Mouse (Mus musculus): ENCODE measurements around the gene Cytip. TPM values are rescaled to one million over a fixed set of nuclear protein-coding genes. Genes with fewer than 3 reads are reported as not detected.

Cytip gene
- total RNA-seq (2022), result under 1 TPM in 3 of 4 experiments, not detected in 1; 0.05 to 0.54 (median 0.24) TPM

- no peak for DNase-seq (ENCODE audit: low spot score in 2 of 2)
These were observed at the start of gene Cytip for GRCm38 (mm10) chr2:58195346-58195745. Gene Cytip (minus strand): TSS chr2:58195532.

GRCm38 (mm10) chr2:58240639-58241038, 45.3 kb upstream of the Cytip start:
- no peak for DNase-seq (ENCODE audit: low spot score in 2 of 2)

DNA sequence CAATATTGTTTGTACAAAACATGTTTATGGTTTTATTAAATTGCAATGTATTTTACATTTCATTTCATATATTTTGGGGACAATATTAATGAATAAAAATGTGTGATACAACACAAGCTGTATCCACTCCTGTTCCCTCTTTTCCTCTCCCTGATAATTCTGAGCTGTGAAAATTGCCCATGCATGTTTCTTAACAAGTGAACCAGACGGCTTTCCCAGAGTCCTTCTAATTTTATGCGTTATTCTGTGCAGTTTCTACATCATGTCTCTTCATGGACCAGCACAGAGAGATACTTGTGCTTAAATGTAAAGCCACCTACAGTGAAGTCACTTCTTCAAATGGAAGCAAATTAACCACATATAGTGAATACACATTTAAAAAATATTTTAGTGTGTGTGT, 42.2 kb upstream of the Cytip start:
- DNase-seq (ENCODE audit: low spot score in 2 of 2), result no peak

DNA sequence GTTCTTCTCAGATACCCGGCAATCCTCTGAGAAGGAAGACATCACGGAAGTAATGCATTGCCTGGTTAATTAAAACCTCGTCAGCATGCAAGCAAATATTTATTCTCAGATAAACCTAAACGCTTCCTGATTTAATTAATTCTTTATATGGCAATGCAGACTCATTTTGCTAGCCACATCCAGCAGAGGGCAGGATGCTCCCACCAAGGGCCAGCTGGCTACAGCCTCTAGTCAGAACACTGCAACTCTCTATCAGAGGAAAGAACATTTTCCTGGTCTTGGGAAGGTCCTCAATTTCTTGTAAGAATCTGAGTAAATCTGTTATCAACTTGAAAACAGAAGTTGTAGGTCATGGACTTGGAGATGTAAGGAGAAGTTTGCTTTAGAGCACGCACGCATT, 4.1 kb upstream of the Cytip start:
- no peak for DNase-seq (ENCODE audit: low spot score in 2 of 2)

- DNase-seq (ENCODE audit: low spot score in 2 of 2), result no peak
These were observed 1.5 kb upstream of the Cytip start for GRCm38 (mm10) chr2:58196880-58197279.

- DNase-seq (ENCODE audit: low spot score in 2 of 2), result no peak
These were observed 763 bp downstream of the Cytip start for GRCm38 (mm10) chr2:58194422-58195115.

DNA sequence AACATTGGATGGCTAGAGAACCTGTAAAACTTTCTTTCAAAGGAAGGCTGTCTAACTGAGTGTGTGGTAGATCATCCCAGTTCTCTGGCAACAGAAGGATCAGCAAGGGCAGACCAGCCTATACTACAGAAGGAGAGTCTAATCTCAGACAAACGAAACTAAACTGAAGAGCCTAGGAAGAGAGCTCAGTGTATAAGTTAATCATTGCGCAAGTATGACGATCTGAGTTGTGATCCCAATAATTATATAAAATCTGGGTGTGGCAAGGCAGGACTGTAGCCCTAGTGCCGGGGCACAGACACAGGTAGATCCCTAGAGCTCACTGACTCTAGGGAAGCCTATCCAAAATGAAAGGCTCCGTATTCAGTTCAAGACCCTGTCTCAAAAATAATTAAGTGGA, 3.2 kb downstream of the Cytip start:
- DNase-seq (ENCODE audit: low spot score in 2 of 2), result no peak

GRCm38 (mm10) chr2:58189501-58189900, 5.8 kb downstream of the Cytip start:
- DNase-seq (ENCODE audit: low spot score in 2 of 2), result no peak

GRCm38 (mm10) chr2:58188903-58189302, 6.4 kb downstream of the Cytip start:
- no peak for DNase-seq (ENCODE audit: low spot score in 2 of 2)

DNA sequence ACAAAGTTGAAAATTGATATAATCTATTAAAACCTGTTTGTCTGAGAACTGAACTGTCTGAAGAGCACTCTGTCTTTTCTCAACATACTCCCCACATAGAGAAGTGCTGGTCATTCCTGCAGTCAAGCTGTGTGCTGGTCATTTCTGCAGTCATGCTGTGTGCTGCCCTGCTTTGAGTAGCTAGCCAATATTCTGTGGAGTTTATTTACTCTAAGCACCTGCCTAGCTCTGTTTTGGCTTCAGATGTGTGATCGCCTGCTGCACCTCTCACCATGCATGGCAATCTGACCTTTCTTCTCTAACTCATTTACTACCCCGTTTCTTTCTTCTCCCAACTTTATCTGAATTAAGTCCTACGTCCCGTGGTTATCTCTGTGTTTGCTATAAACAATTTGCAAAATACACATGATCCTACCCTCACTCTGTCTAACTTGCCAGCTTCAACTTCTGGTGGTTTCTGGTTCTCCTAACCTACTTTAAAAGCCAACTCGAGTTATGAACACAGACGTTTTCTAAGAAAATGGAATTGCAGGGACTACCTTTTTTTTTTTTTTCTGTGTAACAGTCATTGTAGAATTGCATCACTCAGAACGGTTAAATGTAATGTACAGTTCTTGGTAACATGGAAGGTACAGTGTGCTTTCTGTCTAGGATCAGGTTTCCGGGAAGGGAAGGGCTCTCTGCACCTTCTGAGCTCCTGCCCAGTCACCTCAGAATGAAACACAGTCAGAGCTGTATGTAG, 7.9 kb downstream of the Cytip start:
- DNase-seq (ENCODE audit: low spot score in 2 of 2), result no peak

- no peak for DNase-seq (ENCODE audit: low spot score in 2 of 2)
These were observed 11.1 kb downstream of the Cytip start for GRCm38 (mm10) chr2:58184197-58184596.

DNA sequence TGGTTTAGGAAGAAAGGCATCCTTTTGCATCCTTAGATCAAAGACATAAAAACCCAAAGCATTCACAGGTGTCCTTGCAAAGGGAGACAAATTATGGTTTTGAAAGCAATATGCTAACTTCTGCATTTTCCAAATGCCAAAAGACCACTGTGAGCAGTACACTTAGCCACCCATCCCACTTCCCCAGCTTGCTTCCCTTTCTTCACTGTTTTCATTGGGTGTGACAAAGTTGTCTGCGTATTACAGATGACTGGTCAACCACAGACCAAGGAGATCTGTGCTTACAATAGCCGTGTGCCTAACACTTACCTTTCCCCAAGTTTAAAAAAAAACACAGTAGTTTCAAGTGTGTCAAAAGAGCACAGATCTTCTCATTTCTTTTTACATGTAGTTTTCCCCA, 11.7 kb downstream of the Cytip start:
- no peak for DNase-seq (ENCODE audit: low spot score in 2 of 2)

- no peak for DNase-seq (ENCODE audit: low spot score in 2 of 2)
These were observed 14.6 kb downstream of the Cytip start for GRCm38 (mm10) chr2:58180776-58181175.

DNA sequence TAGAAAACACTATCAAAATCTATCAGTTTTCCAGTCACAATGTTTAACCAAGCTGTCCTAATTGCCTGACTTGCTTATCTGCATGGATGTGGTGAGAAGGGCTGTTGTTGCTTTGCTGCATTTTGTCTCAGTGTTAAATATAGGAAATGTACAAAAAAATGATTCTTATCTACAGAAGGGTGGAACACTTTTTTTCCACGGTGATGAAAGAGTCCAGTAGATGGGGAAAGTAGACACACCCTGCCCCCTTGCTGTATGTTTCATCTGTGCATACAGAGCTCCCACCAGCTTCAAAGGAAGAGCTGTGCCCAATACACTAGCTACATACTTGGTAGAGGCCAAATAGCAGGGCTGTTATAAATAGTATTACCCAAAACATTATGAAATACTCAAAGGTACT, 16.3 kb downstream of the Cytip start:
- no peak for DNase-seq (ENCODE audit: low spot score in 2 of 2)

DNA sequence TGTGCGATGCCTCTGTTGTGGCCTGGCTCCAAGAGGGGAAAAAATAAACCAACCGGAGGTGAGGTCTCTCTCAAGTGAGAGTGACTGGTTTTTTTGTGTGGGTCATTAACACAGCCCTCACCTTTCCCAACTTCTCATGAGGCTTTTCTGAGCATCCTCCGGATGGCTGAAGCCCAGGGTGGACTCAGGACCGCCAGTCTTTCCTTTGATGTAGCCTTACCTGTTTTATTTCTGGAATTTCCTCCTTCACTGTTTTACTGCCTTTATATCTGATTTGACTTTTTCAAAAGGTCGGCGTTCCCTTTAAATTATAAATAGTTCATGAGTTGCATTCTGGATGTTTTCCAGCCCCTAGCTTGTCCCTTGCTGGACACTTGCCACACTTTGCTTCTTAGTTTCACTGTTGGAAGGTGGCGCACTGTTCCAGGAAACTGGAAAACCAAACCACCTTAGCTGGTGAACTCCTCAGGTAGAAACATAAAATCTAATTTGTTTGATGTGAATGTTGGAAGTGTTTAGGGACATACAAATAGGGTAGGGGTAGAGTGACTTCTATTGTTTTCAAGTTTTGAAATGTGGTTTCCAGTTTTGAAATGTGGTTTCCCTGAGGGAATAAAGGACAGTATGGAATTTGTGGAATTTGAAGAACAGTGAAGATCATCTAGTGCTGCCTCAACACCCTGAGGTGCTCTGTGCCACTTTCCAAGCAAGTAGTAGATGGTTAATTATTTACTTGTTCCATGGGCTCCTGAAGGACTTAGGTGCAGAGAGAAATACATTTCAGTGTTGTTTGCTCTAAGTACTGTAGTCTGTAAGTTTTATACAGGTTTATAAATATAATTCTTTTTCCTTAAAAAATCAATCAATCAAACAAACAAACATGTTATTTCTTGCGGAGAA, 19.7 kb downstream of the Cytip start:
- peak in 1 of 2 experiments; percentile 19 for DNase-seq (ENCODE audit: low spot score in 2 of 2)

DNA sequence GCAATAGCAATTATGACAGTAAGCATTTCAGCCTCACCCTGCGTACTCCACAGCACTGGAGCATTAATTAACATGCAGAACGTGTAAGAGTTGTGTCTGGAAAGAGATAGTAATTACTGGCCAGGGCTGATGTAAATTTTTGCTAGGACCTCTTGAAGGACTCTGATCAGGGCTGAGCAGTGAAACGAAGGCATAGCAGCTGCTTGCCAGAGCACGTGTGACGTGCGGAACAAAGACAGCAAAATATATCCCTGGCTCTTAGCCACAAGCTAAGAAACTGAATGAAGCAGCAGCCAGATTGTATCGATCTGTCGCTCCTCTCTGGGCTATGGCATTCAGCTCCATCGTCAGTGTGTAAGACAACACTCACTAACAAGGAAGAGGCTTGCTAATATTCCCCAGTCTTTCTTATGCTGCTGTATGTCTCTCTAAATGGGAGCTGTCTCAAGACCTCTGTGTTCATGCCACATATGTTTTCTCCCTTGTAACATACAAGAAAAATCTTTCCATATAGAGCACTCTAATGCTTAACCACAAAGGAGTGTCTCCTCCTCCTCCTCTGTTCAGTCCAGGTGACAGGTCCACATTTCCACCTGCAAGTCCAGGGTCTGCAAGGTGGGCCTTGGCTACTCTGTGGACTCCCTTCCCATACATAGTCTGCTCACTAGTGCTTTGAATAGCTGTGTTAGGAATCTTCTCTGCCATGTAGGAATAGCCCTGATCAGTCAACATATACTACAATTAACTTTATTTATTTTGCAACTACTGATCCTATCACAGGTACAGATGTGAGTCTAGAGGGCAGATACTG, 20.7 kb downstream of the Cytip start:
- no peak for DNase-seq (ENCODE audit: low spot score in 2 of 2)

DNA sequence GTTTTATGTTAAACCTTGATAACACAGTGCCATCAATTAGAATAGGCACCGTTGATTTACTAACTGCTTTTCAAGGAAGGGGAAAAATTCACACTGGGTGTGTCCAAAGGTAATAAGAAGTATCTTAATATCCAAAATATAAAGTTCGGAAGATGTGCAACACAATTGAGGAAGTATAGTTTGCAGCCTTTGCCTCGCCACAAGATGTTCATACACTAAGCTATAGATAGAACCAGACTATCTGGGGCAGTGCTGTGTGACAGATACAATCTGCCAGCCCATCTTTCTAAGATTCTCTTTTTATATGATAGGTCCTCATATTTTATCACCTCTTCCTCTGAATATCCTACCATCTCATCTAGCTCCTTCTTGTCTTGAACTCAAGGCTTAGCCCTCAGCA, 22.4 kb downstream of the Cytip start:
- DNase-seq (ENCODE audit: low spot score in 2 of 2), result no peak

DNA sequence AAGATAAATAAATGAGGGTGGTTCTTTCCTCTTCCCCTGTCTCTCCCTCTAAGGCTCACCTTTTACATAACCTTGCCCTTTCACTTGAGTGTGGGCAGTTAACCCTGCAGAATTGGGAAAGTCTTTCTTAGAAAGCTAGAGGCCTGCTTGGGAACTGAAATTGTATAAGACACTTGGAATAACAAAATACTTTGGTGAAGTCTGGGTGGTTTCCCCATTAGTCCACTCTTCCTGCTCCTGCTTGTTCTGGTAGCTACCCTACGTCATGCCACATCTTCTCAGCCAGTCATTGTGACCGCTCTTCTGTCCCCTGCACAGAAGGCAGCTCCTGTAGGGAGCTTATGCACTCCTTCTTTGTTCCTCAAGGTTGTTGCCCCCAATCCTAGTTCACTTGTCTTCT, 26.2 kb downstream of the Cytip start:
- no peak for DNase-seq (ENCODE audit: low spot score in 2 of 2)

DNA sequence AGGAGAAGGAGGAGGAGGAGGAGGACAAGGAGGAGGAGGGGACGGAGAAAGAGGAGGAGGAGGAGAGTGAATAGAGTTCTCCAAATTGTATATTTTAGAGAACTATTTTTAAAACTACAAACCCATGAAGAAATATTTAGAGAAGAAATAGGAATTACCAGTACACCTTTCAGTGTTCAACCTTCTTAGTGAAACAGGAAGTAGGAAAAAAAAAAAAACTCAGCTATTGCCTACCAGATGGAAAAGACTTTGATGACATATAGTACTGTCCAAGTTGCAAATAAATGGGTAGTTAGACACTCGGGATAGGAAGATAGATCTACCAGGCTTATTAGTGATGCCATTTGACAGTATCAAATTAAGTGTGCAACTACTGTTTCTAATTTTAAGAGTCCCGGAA, 27.7 kb downstream of the Cytip start:
- no peak for DNase-seq (ENCODE audit: low spot score in 2 of 2)

GRCm38 (mm10) chr2:58166764-58167163, 28.6 kb downstream of the Cytip start:
- DNase-seq (ENCODE audit: low spot score in 2 of 2), result no peak
